Mouse (Mus musculus) adrenal gland, postnatal 25 days (tissue): ENCODE measurements around the gene Akt1s1. TPM values are rescaled to one million over a fixed set of nuclear protein-coding genes. Genes with fewer than 3 reads are reported as not detected.

ENCODE experiments used
- microRNA-seq, 2 experiments: library from miRNA; unstranded; fragments of <30 nt; microRNA quantifications; one replicate each; pipeline ENCODE4 v1.2.0; 2021
- total RNA-seq: library from RNA; stranded (reverse); gene quantifications from 2 replicates; pipeline ENCODE4 v1.2.3, GENCODE M21; 2021

The Akt1s1 gene
- total RNA-seq, 1 experiment from 2014 or later, result 138 TPM

Small RNA genes lying within 50 kb of the gene (microRNA-seq; reads per million reads assigned to microRNA genes)
- gene Mir707, result 0 reads per million in 2 experiments

Other genes with a start within 250 kb of the Akt1s1 start
- gene Myh14, start 178.1 kb upstream of the Akt1s1 start, total RNA-seq, result 2.8 and 4.3 TPM in 2 replicates
- gene Izumo2, start 140.2 kb upstream of the Akt1s1 start, total RNA-seq, result not detected in 2 replicates
- 58.7 and 59.3 TPM in 2 replicates for gene Vrk3, start 100.6 kb upstream of the Akt1s1 start, total RNA-seq
- gene Zfp473, start 97.9 kb upstream of the Akt1s1 start, total RNA-seq, result 0.71 and 0.88 TPM in 2 replicates
- gene Nup62, start 32.9 kb upstream of the Akt1s1 start, total RNA-seq, result 40.5 and 44.4 TPM in 2 replicates
- 2.8 and 3.4 TPM in 2 replicates for gene Il4i1, start 32.6 kb upstream of the Akt1s1 start, total RNA-seq
- 108 and 165 TPM in 2 replicates for gene Atf5, start 32.3 kb upstream of the Akt1s1 start, total RNA-seq
- 62.1 and 88.5 TPM in 2 replicates for gene Tbc1d17, start 88 bp downstream of the Akt1s1 start, total RNA-seq
- 53.2 and 55.8 TPM in 2 replicates for gene Pnkp, start 8.1 kb downstream of the Akt1s1 start, total RNA-seq
- gene Ptov1, start 20.8 kb downstream of the Akt1s1 start, total RNA-seq, result 309 and 326 TPM in 2 replicates
- 93.7 and 103 TPM in 2 replicates for gene Med25, start 43.7 kb downstream of the Akt1s1 start, total RNA-seq
- gene Fuz, start 47.1 kb downstream of the Akt1s1 start, total RNA-seq, result 37.4 and 37.8 TPM in 2 replicates
- 83.7 and 115 TPM in 2 replicates for gene Ap2a1, start 80.5 kb downstream of the Akt1s1 start, total RNA-seq
- not detected in 2 replicates for gene Tsks, start 94.2 kb downstream of the Akt1s1 start, total RNA-seq
- gene Cpt1c, start 125.9 kb downstream of the Akt1s1 start, total RNA-seq, result 13.3 and 16.5 TPM in 2 replicates
- 177 and 221 TPM in 2 replicates for gene Prmt1, start 137.6 kb downstream of the Akt1s1 start, total RNA-seq
- 138 and 151 TPM in 2 replicates for gene Irf3, start 148.7 kb downstream of the Akt1s1 start, total RNA-seq
- gene Bcl2l12, start 149.7 kb downstream of the Akt1s1 start, total RNA-seq, result 18.7 and 24.4 TPM in 2 replicates
- gene Scaf1, start 167.4 kb downstream of the Akt1s1 start, total RNA-seq, result 86.4 and 99.4 TPM in 2 replicates
- gene Rras, start 169.0 kb downstream of the Akt1s1 start, total RNA-seq, result 94.0 and 102 TPM in 2 replicates
- 71.1 and 78.5 TPM in 2 replicates for gene Prr12, start 203.9 kb downstream of the Akt1s1 start, total RNA-seq
- 46.5 and 67.2 TPM in 2 replicates for gene Nosip, start 213.4 kb downstream of the Akt1s1 start, total RNA-seq
- 19.2 and 21.4 TPM in 2 replicates for gene Prrg2, start 213.7 kb downstream of the Akt1s1 start, total RNA-seq
- 27.7 and 33.5 TPM in 2 replicates for gene Rcn3, start 243.2 kb downstream of the Akt1s1 start, total RNA-seq